Mouse (Mus musculus) liver, adult 2 months (tissue): Measurements from ENCODE around the gene Dbnl. TPM values are rescaled to one million over a fixed set of nuclear protein-coding genes. Genes with fewer than 3 reads are reported as not detected.

Experiments
- DNase-seq: peaks from one replicate; pipeline ENCODE4 v3.0.0-alpha.2; 2011; ENCODE audit warnings: low read depth, low spot score; ENCODE audit errors: extremely low read depth
- H3K27ac ChIP-seq: fragments of 200-500 bp; replicated peaks from 2 replicates; pipeline ENCODE4 v1.5.1; 2012; ENCODE audit warnings: low read depth, mild to moderate bottlenecking, control low read depth, inconsistent platforms, low read length; ENCODE audit not compliant: insufficient read depth
- H3K27me3 ChIP-seq: fragments of 200-500 bp; 2 replicates; pipeline ENCODE4 v1.6.1; 2012; ENCODE audit warnings: mild to moderate bottlenecking, moderate library complexity, low read length, inconsistent platforms; ENCODE audit not compliant: control insufficient read depth, insufficient read depth
- H3K36me3 ChIP-seq: fragments of 200-500 bp; 2 replicates; pipeline ENCODE4 v1.6.1; 2012; ENCODE audit warnings: low read length, inconsistent platforms; ENCODE audit not compliant: control insufficient read depth, insufficient read depth
- H3K4me1 ChIP-seq: fragments of 200-500 bp; 2 replicates; pipeline ENCODE4 v1.6.1; 2011; ENCODE audit warnings: low read length; ENCODE audit not compliant: control insufficient read depth, insufficient read depth
- H3K4me3 ChIP-seq: fragments of 200-500 bp; 2 replicates; pipeline ENCODE4 v1.5.1; 2011; ENCODE audit warnings: low read depth, mild to moderate bottlenecking, control low read depth, low read length, moderate library complexity; ENCODE audit not compliant: insufficient read depth
- H3K79me2 ChIP-seq: fragments of 200-500 bp; 2 replicates; pipeline ENCODE4 v1.6.1; 2012; ENCODE audit warnings: inconsistent platforms, mild to moderate bottlenecking, low read length, moderate library complexity; ENCODE audit not compliant: control insufficient read depth, insufficient read depth
- H3K9ac ChIP-seq: fragments of 200-500 bp; 2 replicates; pipeline ENCODE4 v1.6.1; 2012; ENCODE audit warnings: low read depth, mild to moderate bottlenecking, control low read depth, inconsistent platforms, low read length
- CTCF ChIP-seq: fragments of 200-500 bp; IDR thresholded peaks from 2 replicates; pipeline ENCODE4 v1.5.1; 2011; ENCODE audit warnings: low read depth, low read length, control low read depth
- POLR2A ChIP-seq: fragments of 200-500 bp; IDR thresholded peaks from 2 replicates; pipeline ENCODE4 v1.6.1; 2011; ENCODE audit warnings: low read length, control low read depth; ENCODE audit not compliant: insufficient read depth; ENCODE audit errors: extremely low read depth
- WGBS: fragments of 180-500 bp; shearing (Covaris S2); methylation state at CpG from one replicate; pipeline ENCODE4 v1.1.7; 2018; 5-methylcytosine and 5-hydroxymethylcytosine counted together
- polyA plus RNA-seq: library from polyadenylated mRNA; depleted of rRNA; stranded (reverse); fragments of >200 nt; gene quantifications from 2 replicates; pipeline ENCODE4 v1.2.3, GENCODE M21; 2012; rRNA removed
- total RNA-seq: library from RNA; depleted of rRNA; stranded (reverse); fragments of >200 nt; gene quantifications from 2 replicates; pipeline ENCODE4 v1.2.3, GENCODE M21; 2014; rRNA removed

Gene Dbnl
- total RNA-seq (17.0 and 17.5 TPM in 2 replicates), polyA plus RNA-seq (25.6 and 27.1 TPM in 2 replicates)

GRCm38 (mm10) chr11:5788056-5789014, at the start of gene Dbnl:
Dbnl (plus strand) TSS chr11:5788488.
- Histone ChIP-seq H3K36me3 (peaks cover 4% of the 10 kb centered on the region; the same call in 1 of the 2 replicates), H3K4me1 (peaks cover 8% of the 10 kb centered on the region; the same call in 1 of the 2 replicates), H3K27me3 (no peaks in the 10 kb centered on the region), H3K9ac (peak within 1 kb of the TSS; percentile 84), H3K27ac (peak within 1 kb of the TSS; percentile 67), H3K79me2 (no peaks in the 10 kb centered on the region), H3K4me3 (peak within 1 kb of the TSS; percentile 86)
- WGBS: under 1% methylated on average over 74 of the region's 74 CpGs
- DNase-seq: peak; percentile 82
- TF ChIP-seq CTCF (peak; percentile 78), POLR2A (peak; percentile 92)

- no peak overlapping the region for H3K9ac ChIP-seq
- 0 out of 2 replicates have a peak overlapping the region, but pooled peaks have one; percentile 8 for H3K27ac ChIP-seq
- peaks cover 30% of the 10 kb centered on the region for H3K79me2 ChIP-seq
- no peaks in the 10 kb centered on the region for H3K36me3 ChIP-seq
- TF ChIP-seq POLR2A (no peak), CTCF (no peak)
- H3K4me1 ChIP-seq: peaks cover 15% of the 10 kb centered on the region
- H3K4me3 ChIP-seq: no peak overlapping the region
- DNase-seq: no peak
- WGBS: 60% methylated on average over 5 of the region's 5 CpGs
- H3K27me3 ChIP-seq: no peaks in the 10 kb centered on the region
Measured at GRCm38 (mm10) chr11:5738888-5739632, 49.2 kb upstream of the Dbnl start.

- DNase-seq: peak; percentile 94
- WGBS: 21% methylated on average over 3 of the region's 3 CpGs
- H3K27ac ChIP-seq: peak overlapping the region; percentile 64
Measured at GRCm38 (mm10) chr11:5739846-5740245, 48.4 kb upstream of the Dbnl start.

GRCm38 (mm10) chr11:5740599-5740964, 47.7 kb upstream of the Dbnl start:
- Histone ChIP-seq H3K79me2 (peaks cover 15% of the 10 kb centered on the region; the same call in 1 of the 2 replicates), H3K27me3 (no peaks in the 10 kb centered on the region), H3K36me3 (no peaks in the 10 kb centered on the region), H3K27ac (peak overlapping the region; percentile 84), H3K9ac (peak overlapping the region; percentile 90), H3K4me1 (peaks cover 13% of the 10 kb centered on the region), H3K4me3 (peak overlapping the region; percentile 79)
- WGBS: 1% methylated on average over 26 of the region's 26 CpGs
- TF ChIP-seq CTCF (no peak), POLR2A (no peak)
- no peak for DNase-seq

More at GRCm38 (mm10) chr11:5739846-5740245, 48.4 kb upstream of the Dbnl start:
- Histone ChIP-seq H3K36me3 (no peaks in the 10 kb centered on the region), H3K79me2 (peaks cover 22% of the 10 kb centered on the region), H3K9ac (peak overlapping the region; percentile 56), H3K4me3 (peak overlapping the region; percentile 79), H3K27me3 (no peaks in the 10 kb centered on the region), H3K4me1 (peaks cover 15% of the 10 kb centered on the region)
- no peak for TF ChIP-seq CTCF
- no peak for TF ChIP-seq POLR2A

- WGBS: under 1% methylated on average over 35 of the region's 50 CpGs
- H3K27me3 ChIP-seq: no peaks in the 10 kb centered on the region
- peak overlapping the region; percentile 90 for H3K9ac ChIP-seq
- peaks cover 13% of the 10 kb centered on the region for H3K4me1 ChIP-seq
- no peaks in the 10 kb centered on the region for H3K36me3 ChIP-seq
- DNase-seq: peak; percentile 69
- H3K4me3 ChIP-seq: peak overlapping the region; percentile 79
- TF ChIP-seq CTCF (no peak), POLR2A (peak; percentile 73; the same call in 1 of the 2 replicates)
- H3K79me2 ChIP-seq: peaks cover 15% of the 10 kb centered on the region; the same call in 1 of the 2 replicates
- H3K27ac ChIP-seq: peak overlapping the region; percentile 84
Measured at GRCm38 (mm10) chr11:5740965-5741627, 47.2 kb upstream of the Dbnl start.
